Mouse (Mus musculus) lung, postnatal 10 days (tissue): ENCODE results near the gene Kcnh1.

Experiments
- DNase-seq: peaks from one replicate; pipeline ENCODE4 v3.0.0; 2021

Kcnh1 gene

DNA sequence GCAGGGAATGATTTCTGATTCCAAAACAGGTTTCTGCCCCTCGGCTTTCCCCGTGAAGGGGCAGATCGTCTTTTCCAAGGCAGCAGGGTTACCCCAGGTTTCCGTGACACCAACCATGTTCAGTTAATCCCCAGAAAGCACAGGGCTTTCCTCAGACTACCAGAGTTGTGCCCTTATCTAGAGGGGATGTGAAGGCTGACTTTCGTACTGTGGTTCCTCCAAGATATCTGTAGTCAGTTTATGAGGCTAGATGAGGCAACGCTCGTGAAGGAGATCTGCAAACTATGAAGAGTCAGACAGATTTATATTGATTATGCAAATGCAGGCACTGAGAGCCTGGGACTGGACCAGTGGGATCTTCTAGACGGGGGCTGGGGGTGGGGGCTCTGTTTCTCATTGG lies 136.5 kb downstream of the Kcnh1 start:
- DNase-seq, result no peak

DNA sequence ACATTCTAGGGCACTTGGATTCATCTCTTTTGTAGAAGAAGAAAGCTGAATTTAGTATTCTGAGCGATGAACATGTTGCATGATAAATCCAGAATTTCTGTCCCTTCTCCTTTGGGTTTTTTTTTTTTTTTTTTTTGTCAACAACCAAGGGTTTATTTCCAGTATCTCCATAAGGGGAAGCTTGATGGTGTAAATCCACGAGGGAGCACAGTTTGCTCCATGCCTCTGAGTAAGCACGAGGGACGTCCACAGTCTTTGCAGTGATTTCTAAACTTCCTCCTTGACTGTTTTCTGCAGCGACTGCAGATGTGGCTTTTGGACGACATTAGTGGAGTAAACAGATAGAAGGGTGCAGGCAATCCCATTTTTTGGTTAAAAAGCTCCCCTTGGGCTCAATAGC lies 140.6 kb downstream of the Kcnh1 start:
- no peak for DNase-seq

DNA sequence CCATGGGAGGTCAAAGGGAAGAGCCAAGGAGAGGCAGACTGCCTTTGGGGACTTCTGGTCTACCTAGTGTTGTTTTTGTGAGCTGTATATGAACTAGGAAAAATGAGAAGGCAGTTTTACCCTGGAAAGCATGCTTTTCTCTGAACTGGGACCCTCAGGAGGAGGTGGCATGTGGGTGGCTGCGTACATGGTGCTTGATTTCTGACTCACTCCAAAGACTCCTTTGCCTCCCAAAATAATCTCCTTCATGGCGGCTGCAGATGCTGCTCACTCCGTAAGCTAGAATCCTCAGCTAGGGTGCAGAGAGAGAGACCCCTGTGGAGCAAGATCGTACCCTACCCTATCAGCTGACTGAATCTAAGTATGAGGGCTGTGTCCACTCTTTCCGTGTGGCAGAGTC lies 145.5 kb downstream of the Kcnh1 start:
- no peak for DNase-seq

DNA sequence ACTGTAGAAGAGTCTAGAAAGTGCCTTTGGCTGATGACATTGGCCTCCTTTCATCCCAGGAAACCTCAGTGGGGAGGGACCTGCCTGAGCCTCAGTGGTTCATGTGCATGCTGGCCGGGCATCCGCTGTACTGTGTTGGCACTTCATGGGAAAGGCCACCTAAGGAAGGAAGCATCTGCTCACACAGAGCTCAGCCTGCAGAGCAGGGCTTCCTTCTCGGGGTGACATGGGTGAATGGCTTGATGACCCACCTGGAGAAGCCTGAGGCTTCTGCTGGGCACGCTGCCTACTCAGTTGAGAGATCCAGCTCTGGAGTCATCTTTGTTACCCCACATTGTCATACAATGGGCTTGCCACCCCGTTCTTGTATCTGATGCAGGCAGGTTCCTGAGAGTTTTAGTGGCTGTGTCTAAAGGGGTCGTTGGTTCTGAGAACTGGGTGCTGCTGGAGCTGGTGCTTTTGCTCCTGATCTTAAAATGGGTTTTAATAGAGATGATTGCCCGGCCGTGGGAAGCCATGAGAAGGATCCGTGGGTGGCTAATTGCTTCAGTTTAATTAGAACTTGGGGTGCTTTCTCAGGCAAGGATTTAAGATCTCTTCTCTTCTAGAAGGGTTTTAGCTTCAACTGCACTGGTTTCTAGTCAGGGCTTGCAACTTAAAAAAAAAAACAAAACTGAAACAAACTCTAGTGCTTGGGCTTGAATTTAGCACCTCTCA lies 148.9 kb downstream of the Kcnh1 start:
- no peak for DNase-seq

DNA sequence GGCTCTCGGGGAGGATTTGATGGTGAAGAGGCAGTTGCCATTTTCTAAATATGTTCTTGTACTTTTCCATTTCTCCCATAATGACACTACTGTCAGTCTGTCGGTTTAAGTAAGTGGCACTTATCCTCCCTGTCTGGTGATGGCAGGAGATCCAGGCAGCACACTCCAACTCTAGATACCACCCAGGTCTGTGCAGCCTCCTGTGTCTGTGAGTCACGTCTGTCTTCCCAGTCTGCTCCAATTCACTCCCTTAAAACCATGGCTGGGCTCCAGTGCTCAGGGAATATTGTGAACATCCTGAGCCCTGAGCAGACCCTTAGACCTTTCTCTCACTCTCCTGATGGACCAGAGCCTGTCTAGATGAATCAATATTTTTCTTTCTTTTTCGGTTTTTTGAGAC lies 151.2 kb downstream of the Kcnh1 start:
- DNase-seq, result no peak

DNA sequence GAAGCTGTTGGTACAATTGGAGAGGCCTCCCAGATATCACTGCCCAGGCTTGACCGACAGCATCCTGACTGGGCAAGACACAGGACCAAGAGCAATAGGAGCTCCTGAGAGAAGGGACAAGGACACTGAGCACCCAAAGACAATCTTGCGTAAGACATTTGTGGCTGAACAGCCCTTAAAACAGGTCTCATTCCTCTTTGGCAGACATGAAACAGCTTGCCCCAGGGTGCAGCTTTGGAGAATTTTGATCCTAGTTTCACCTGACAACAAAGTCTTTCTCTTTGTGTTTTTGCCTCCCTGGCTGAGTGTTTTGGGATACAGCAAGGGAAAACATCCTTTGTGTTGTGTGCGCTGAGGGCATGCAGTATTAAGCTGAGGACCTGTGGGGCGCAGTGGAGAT lies 153.4 kb downstream of the Kcnh1 start:
- DNase-seq, result no peak

DNA sequence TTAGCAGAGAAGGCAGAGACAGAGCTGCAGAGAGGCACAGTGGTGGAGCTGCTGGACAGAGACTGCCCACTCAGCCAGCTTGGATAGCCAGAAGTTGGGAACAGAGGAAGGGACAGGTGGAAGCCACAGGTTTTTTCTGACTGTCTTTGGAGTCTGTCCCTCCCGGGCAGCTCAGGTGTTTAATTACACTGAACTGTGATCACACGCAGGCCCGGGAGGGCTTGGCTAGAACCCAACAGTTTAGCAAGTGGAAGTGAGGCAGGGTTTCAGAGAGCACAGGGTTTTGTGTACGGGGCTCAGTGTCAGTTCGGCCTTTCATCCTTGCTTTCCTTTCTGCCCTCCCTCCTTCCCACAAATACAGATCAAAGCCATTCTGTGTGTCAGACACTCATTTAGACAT lies 156.8 kb downstream of the Kcnh1 start:
- DNase-seq, result no peak

DNA sequence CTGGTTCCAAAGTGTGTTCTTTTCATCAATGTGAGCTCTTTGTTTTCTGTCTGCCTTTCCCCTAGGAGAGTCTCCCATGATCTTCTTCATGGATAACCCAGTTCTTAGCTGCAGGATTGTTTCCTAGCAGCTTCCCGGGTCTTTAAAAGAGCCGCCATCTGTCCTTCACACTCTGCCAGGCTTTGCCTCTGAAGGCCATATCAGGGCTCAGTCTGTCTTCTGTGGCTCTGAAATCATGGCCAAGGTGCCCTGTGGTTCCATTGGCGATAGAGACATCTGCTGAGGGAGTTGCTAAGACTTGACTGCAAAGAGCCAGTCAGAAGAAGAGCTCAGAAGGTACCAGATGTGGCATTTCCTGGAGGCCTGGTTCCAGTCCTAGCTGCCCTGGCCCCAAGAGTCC lies 165.7 kb downstream of the Kcnh1 start:
- DNase-seq, result no peak

DNA sequence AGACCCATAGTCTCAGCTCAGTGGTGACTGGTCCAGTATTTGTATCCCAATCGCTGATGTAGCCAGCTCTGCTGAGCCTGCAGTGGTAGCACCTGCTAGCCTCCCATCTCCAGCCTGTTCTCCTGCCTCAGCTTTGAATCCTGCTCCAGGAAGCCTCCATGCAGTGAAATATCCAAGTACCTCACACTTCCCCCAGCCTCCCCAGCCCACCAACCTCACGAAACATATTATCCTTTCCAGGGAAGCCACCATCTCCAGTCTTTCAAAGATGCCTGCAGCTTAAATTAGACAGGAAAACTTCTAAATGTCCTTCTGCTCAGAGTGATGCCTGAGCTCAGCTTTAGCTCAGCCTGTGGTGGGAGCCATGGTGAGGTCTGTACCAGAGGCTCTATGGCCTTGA lies 168.6 kb downstream of the Kcnh1 start:
- no peak for DNase-seq

DNA sequence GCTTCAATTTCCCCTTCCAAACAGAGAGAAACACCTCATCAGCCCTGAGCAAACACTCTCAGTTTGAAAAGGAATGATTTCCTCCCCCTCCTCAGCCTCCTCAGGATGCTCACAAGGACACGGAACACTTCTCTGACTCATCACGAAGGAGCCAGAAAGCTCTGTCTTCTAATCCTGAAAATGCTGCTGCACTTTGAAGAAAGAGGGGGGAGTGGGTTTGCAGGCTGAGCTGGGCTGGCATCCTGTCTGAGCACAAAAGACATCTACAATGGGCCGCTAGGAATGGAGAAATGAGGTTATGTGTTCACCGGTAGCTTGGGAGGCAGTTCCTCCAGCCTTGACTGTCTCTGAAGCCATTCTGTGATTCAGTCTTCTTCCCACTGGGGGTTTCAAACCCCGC lies 177.8 kb downstream of the Kcnh1 start:
- DNase-seq, result no peak

DNA sequence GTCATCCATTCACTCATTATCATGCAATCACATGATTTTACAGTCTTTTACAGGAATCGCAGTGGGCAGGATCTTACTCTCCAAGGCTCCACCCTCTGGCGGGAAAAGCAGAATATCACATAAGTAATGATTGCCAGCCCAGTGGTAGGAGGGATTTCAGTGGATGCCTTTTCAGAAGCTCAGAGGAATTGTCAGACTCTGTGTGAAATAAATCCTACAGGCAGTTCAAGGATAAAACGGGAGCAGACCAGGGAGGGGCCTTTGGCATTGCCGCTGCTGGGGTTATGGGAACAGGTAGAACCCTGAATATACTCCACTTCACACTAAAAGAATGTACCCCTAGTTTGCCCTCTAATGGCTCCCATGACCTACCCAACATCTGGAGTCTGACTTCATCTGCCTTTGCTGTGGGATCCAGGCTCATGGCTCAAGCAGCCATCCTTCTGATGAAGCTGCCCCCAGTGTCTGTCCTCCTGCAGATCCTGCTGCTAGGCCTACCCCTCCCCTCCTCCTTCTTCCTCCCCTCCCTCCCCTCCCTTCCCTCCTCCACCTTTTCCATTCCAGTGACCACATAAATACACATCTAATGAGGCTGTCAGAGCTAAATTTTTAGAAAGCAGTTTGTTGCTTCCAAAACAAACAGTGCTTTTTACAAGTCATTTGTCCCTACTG lies 181.5 kb downstream of the Kcnh1 start:
- DNase-seq, result no peak

DNA sequence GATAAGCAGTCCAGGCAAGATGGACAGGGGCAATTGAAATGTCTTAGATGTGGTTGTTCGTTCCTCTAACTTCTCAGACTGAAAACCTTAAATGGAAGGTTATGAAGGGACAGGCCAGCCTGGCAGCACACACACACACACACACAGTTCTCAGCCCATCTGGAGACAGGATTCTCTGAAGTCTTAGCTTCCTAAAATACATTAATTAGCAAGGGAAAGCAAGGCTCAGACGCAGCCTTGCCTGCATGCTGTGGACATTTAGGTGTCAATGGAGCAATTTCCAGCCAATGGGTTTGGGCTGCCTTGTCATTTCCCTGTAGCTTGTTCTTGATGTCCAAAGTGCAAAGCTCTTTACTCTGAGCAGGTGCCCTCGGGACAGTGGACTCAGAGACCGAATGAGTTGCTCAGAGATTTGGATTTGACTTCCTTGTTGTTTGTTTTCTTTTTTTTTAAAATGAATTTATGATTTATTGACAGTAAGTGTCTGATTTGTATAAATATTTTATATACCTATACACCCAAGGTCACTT lies 188.0 kb downstream of the Kcnh1 start:
- DNase-seq, result no peak

DNA sequence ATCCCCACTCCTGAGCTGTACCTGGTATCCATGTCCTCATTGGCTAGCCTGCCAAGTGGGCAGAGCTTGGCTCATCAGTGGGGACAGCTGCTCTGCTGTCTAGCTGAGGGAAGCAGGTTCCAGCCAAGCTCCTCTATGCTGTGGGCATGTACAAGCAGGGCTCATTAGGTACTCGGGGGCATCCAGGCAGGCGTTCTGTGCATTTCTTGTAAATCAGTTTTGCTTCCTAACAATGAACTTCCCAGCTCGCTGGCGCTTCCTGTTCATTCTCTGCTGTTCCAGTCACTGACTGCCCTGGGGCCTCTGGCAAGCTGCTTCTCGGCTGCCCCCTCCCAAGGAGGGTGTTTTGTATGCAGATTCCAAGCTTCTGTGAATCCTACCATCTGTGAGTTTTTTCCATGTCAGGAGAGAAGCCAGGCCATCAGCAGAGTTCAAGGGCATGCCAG lies 190.0 kb downstream of the Kcnh1 start:
- no peak for DNase-seq

DNA sequence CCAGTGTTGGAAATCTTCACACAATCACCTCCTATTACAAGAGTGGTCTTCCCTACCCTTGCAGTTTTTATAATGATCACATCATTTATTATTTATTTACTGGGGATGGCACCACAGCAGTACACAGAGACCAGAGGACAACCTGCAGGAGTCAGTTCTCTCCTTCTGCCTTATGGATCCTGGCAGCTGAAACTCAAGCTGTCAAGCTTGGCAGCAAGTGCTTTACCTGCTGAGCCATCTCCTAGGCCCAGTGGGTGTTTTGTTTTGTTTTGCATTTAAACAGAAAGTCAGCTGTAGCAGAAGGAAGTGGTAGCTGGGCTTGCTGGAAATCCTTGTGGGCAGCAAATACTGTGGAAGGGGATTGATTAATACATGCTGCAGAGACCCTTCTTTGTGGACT lies 197.1 kb downstream of the Kcnh1 start:
- DNase-seq, result no peak

DNA sequence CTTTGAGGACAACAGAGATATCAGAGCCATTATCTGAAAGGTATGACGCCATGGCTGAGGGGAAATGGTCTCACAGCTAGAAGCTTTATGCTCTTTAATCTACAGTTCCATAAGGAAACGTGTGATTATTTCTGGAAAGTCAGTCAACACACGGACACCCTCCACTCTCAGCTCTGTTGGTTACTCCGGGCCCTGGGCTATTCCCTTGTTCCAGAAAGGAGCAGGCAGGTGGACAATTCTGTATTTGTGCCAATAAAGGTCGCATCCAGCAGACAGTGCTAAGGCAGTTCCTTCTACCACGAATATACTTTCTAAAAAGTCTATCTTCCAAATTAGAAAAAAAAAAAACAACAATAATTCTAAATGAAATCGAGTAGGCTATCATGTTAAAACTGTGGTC lies 200.5 kb downstream of the Kcnh1 start:
- DNase-seq, result no peak

DNA sequence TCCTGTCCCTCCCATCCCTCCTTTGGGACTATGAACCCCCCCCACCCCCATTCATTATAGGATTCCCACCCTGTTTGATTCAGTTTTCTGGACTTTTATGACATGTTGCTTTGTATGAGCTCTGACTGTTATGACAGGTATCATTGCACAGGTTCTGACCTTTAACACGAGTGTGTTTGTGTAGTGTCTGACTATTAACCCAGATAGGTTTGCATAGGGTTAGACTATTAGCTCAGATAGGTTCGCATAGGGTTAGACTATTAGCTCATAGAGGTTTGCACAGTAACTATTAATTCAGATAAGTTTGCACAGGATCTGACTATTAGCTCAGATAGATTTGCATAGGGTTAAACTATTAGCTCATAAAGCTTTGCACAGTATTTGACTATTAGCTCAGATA lies 201.7 kb downstream of the Kcnh1 start:
- no peak for DNase-seq

DNA sequence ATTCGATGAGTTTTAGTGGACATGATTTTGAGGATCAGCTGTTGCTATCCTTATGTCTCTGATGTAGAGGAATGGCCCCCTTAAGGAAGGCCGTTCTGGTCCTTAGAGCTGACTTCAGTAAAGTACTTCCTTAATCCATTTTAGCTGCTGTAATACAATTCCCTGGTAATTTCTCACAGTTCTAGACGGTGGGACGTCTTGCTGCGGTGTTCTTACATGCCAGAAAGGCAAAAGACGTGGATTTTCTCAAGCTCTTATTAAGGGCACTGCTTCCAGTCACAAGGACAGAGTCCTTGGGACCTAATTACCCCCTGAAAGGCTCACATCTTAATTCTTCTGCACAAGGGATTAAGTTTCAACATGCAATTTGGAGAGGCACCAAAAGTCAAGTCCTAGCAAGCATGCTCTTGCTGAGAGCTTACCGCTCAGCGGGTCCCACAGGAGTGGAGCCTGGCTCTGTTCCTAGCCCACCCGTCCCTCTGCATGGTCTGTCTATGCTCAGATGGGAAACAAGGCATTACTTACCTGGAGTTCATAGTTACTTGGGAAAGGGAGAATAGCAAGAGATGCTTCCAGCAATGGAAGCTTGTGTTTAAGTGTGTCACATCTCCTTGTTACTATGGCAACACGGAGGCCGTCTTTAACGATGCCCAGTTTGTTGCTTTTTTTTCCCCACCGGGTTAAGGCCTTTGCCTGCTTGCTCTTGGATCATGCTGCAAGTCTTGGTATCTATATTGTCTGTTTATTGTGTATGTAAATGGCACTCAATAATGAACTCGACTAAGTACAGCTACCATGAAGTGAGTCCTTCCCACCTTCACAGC lies 209.3 kb downstream of the Kcnh1 start:
- DNase-seq, result no peak

DNA sequence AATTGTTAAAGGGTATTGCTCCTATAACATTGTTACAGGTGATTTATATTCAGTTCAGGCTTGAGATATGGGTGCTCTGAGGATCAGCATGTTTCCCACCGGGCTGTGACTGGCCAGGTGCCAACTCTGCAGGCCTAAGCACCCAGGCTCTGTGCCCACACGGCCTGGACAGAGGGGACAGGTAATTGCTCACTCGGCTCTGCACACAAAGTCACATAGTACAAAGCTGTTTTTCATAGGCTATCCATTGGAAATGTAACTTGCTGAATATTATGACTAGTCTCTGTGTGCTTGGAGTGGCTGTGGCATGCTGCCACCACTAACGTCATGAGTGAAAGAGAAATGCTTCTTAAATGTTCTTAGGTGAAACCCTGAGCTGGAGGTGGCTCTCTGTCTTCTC lies 210.4 kb downstream of the Kcnh1 start:
- DNase-seq, result no peak

DNA sequence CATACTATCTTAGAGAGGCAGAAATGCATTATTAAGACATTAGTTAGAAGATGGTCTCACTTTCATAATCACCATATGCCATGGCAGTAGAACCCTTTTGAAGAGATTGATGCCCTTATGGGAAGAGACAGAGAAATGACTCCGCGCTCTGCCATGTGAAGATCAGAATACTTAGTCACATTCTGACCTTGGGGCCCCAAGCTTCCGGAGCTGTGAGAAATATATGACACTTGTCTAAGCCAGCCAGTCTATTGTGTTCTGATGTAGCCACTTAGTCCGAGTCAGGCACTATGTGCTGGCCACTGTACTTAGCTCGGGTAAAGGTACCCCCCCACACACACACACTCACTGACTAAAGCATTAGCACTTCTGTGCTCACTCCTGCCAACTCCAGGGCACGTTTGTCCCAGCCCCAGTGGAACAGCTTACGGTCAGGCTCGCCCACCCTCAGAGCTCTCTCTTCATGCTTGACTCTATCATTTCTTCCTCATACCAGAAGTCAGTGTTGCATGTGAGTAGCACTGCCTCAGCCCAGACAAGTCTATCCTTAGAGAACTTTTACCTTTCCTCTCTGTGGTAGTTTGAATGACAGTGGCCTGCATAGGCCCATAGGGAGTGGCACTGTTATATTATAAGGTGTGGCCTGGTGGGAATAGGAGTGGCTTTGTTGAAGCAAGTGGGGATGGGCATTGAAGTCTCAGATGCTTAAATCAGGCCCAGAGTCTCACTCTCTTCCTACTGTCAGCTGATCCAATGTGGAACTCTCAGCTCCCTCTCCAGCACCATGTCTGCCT lies 212.5 kb downstream of the Kcnh1 start:
- DNase-seq, result no peak

DNA sequence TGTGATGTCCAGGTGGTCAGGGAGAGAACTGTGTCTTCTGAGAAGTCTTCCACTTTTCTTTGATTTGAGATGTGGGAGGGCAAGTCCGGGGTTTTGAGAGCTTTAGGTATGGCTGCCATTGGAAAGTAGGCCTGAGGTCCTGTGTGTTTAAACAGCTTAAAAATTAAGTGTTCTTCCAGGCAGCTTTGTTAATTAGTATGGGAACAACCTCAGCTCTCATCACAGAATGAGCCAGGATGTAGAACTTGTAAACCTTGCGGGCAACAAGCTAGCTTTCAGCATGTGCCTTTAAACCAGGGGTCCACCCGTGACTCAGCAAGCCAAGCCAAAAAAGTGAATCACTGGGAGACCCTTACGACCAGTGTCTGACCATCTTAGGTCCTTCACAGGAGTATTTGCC lies 214.6 kb downstream of the Kcnh1 start:
- DNase-seq, result no peak

DNA sequence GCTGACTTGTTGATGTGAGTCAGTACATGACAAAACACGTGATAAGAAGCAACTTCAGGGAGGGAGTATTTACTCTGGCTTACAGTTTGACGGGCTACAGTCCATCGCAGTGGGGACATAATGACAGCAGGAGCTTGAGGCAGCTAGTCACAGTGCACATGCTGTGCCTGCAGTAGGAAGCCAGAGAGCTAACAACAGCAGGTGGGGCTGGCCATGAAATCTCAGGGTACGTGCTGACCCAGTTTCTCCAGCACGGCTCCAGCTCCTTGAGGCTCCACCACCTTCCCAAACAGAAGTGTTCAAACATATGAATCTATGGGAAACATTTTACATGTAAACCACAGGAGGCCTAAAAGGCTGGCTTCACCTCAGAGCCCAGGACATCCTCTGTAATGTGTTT lies 216.0 kb downstream of the Kcnh1 start:
- no peak for DNase-seq

DNA sequence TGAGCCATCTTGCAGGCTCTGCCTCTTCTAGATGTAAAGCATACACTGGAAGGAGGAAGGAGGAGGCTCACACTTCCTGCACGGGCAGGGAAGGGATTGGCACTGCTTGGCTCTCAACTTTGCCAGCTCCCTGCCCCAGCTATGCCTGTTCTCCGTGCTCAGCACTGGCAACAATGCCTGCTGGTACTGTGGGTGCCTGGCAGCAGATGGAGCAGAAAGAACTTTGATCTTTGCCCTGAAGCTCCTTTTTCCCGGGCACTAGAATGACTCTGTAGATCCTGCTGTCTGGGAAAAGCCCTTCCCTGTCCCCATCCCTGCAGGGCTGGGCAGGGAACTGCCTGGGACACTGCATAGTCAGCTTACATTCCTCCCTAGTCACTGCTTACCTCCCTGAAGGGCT lies 225.2 kb downstream of the Kcnh1 start:
- DNase-seq, result no peak

DNA sequence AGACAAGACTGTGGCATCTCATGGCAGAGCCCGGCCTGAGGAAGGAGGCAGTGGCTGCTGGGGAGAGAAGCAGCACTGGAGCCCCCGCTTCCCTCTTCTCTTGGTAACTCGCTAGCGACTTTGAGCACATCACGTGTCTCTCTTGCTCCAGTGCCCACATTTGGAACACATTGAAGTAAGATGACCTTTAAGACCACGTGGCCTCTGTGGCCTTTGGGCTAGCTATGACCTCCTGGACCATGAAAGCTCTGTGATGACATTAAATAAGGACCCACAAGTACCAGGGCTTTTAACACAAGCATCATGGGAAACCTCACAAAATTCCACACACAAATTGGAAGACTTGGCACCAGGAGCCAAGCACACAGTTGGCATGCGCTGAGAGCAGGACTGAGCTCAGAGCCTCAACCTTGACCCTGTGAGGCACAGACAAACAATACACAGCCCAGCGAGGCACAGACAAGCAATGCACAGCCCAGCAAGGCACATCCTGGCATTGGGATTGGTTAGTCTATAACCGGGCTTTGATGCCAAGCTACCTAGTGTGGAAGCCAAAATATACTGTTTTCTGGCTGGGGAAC lies 225.8 kb downstream of the Kcnh1 start:
- no peak for DNase-seq
